Mouse (Mus musculus): ENCODE data around the gene Cd320.

GRCm38 (mm10) chr17:33804205-33804604 lies 38.7 kb upstream of the Cd320 start:
- TF ChIP-seq CTCF (IDR thresholded peaks at IDR 0.05; ENCODE audit: low read depth, low read length) (no peak), POLR2A (IDR thresholded peaks at IDR 0.05; ENCODE audit: borderline replicate concordance, low read depth, low read length) (no peak)

All from bone marrow macrophage, adult 2 months (primary cell).